Mouse (Mus musculus) urinary bladder, postnatal 36 days (tissue): ENCODE results near the gene Atp2a1.
"Not testable (repeated sequence)": the region's sequence is repeated elsewhere in the genome, so short reads cannot be mapped to it uniquely, and the experiment has no call there.

Source experiments
- DNase-seq, 2 experiments: peaks; one replicate each; pipeline ENCODE4 v3.0.0; 2022; ENCODE audit warnings: low spot score in 2 of 2, mixed read lengths in 1 of 2

Gene Atp2a1

GRCm38 (mm10) chr7:126463004-126463403 is at the start of gene Atp2a1:
Atp2a1 (minus strand) TSS chr7:126463108.
- DNase-seq, result no peak

- no peak for DNase-seq
Measured at GRCm38 (mm10) chr7:126511287-126511686, 48.4 kb upstream of the Atp2a1 start.

GRCm38 (mm10) chr7:126507126-126507778 is 44.3 kb upstream of the Atp2a1 start:
- no peak for DNase-seq

- DNase-seq, result no peak
Measured at GRCm38 (mm10) chr7:126504913-126505312, 42.0 kb upstream of the Atp2a1 start.

- peak; percentile 92 to 99 for DNase-seq
Measured at GRCm38 (mm10) chr7:126503273-126503878, 40.5 kb upstream of the Atp2a1 start, which contains the start of gene Atxn2l. Atxn2l (minus strand) TSS chr7:126503437.

GRCm38 (mm10) chr7:126502751-126503150 is 39.8 kb upstream of the Atp2a1 start:
- DNase-seq, result no peak

GRCm38 (mm10) chr7:126502023-126502741 is 39.3 kb upstream of the Atp2a1 start:
- DNase-seq, result peak; percentile 89 to 90

- no peak for DNase-seq
Measured at GRCm38 (mm10) chr7:126501684-126502022, 38.7 kb upstream of the Atp2a1 start.

GRCm38 (mm10) chr7:126499416-126499815 is 36.5 kb upstream of the Atp2a1 start:
- DNase-seq, result no peak

- no peak for DNase-seq
Measured at GRCm38 (mm10) chr7:126497966-126498365, 35.1 kb upstream of the Atp2a1 start.

GRCm38 (mm10) chr7:126496475-126496874 is 33.6 kb upstream of the Atp2a1 start:
- no peak for DNase-seq

GRCm38 (mm10) chr7:126494120-126494519 is 31.2 kb upstream of the Atp2a1 start:
- DNase-seq, result no peak

- no peak for DNase-seq
Measured at GRCm38 (mm10) chr7:126491973-126492372, 29.1 kb upstream of the Atp2a1 start.

- no peak for DNase-seq
Measured at GRCm38 (mm10) chr7:126491005-126491404, 28.1 kb upstream of the Atp2a1 start.

GRCm38 (mm10) chr7:126487617-126488385 is 24.9 kb upstream of the Atp2a1 start:
- not testable (repeated sequence) for DNase-seq

GRCm38 (mm10) chr7:126487052-126487483 is 24.2 kb upstream of the Atp2a1 start, which contains the start of gene Tufm:
Tufm (plus strand) TSS chr7:126487361.
- peak; percentile 83 to 95 for DNase-seq

GRCm38 (mm10) chr7:126482392-126482871 is 19.5 kb upstream of the Atp2a1 start:
- DNase-seq, result peak; percentile 77 to 91

GRCm38 (mm10) chr7:126481699-126482098 is 18.8 kb upstream of the Atp2a1 start:
- no peak for DNase-seq

- DNase-seq, result peak; percentile 74 to 83
Measured at GRCm38 (mm10) chr7:126474993-126475581, 12.2 kb upstream of the Atp2a1 start, which contains the start of gene Sh2b1. Sh2b1 (minus strand) TSS chr7:126475424.

- DNase-seq, result peak; percentile 19 to 20
Measured at GRCm38 (mm10) chr7:126474486-126474955, 11.6 kb upstream of the Atp2a1 start.

- no peak for DNase-seq
Measured at GRCm38 (mm10) chr7:126473470-126474086, 10.7 kb upstream of the Atp2a1 start.
